Mouse (Mus musculus): Measurements from ENCODE around the gene Ccdc9. TPM values are rescaled to one million over a fixed set of nuclear protein-coding genes. Genes with fewer than 3 reads are reported as not detected.
"Not testable (repeated sequence)": the region's sequence is repeated elsewhere in the genome, so short reads cannot be mapped to it uniquely, and the experiment has no call there.

Ccdc9 gene
- polyA plus RNA-seq, 1 experiment from 2014 or later = 20.8 TPM

GRCm38 (mm10) chr7:16274922-16275890 lies 11.4 kb downstream of the Ccdc9 start:
- Histone ChIP-seq H3K27ac (ENCODE audit: low read length) (peak overlapping the region; percentile 97; the same call in 1 of the 2 replicates), H3K4me2 (ENCODE audit: low read depth, low read length) (peak overlapping the region; percentile 91), H3K4me1 (ENCODE audit: control insufficient read depth, insufficient read depth, low read length) (peaks cover 32% of the 10 kb centered on the region), H3K9ac (ENCODE audit: low read depth, low read length) (peak overlapping the region; percentile 86; the same call in 1 of the 2 replicates), H3K36me3 (ENCODE audit: control insufficient read depth, insufficient read depth, low read length) (peaks cover 4% of the 10 kb centered on the region; the same call in 1 of the 2 replicates), H3K27me3 (replicated peaks; ENCODE audit: control insufficient read depth, insufficient read depth, low read length) (no peaks in the 10 kb centered on the region), H3K4me3 (ENCODE audit: low read length) (peak overlapping the region; percentile 80), H3K9me3 (ENCODE audit: control insufficient read depth, low read length) (no peaks in the 10 kb centered on the region)
- ATAC-seq = no peak
- 77% methylated on average over 10 of the region's 10 CpGs for WGBS

- Histone ChIP-seq H3K27ac (ENCODE audit: low read length) (peak overlapping the region; percentile 97), H3K27me3 (replicated peaks; ENCODE audit: control insufficient read depth, insufficient read depth, low read length) (no peaks in the 10 kb centered on the region), H3K4me2 (ENCODE audit: low read depth, low read length) (peak overlapping the region; percentile 91), H3K9me3 (ENCODE audit: control insufficient read depth, low read length) (no peaks in the 10 kb centered on the region), H3K36me3 (ENCODE audit: control insufficient read depth, insufficient read depth, low read length) (no peaks in the 10 kb centered on the region), H3K4me3 (ENCODE audit: low read length) (peak overlapping the region; percentile 80), H3K4me1 (ENCODE audit: control insufficient read depth, insufficient read depth, low read length) (peaks cover 32% of the 10 kb centered on the region), H3K9ac (ENCODE audit: low read depth, low read length) (peak overlapping the region; percentile 86)
- ATAC-seq = peak; percentile 87
- WGBS = under 1% methylated on average over 18 of the region's 18 CpGs
These were observed 12.8 kb downstream of the Ccdc9 start for GRCm38 (mm10) chr7:16273766-16274140.

GRCm38 (mm10) chr7:16273081-16273765 lies 13.4 kb downstream of the Ccdc9 start, which contains the start of gene Inafm1:
TSS of gene Inafm1 (minus strand) at chr7:16273617.
- no peaks in the 10 kb centered on the region for H3K27me3 ChIP-seq (replicated peaks; ENCODE audit: control insufficient read depth, insufficient read depth, low read length)
- H3K27ac ChIP-seq (ENCODE audit: low read length) = peak within 1 kb of the TSS; percentile 97
- ATAC-seq = peak; percentile 78
- 1% methylated on average over 41 of the region's 49 CpGs for WGBS
- H3K4me1 ChIP-seq (ENCODE audit: control insufficient read depth, insufficient read depth, low read length) = peaks cover 32% of the 10 kb centered on the region
- H3K9me3 ChIP-seq (ENCODE audit: control insufficient read depth, low read length) = no peaks in the 10 kb centered on the region
- no peaks in the 10 kb centered on the region for H3K36me3 ChIP-seq (ENCODE audit: control insufficient read depth, insufficient read depth, low read length)
- peak within 1 kb of the TSS; percentile 86 for H3K9ac ChIP-seq (ENCODE audit: low read depth, low read length)
- H3K4me3 ChIP-seq (ENCODE audit: low read length) = peak within 1 kb of the TSS; percentile 80
- peak within 1 kb of the TSS; percentile 91 for H3K4me2 ChIP-seq (ENCODE audit: low read depth, low read length)

DNA sequence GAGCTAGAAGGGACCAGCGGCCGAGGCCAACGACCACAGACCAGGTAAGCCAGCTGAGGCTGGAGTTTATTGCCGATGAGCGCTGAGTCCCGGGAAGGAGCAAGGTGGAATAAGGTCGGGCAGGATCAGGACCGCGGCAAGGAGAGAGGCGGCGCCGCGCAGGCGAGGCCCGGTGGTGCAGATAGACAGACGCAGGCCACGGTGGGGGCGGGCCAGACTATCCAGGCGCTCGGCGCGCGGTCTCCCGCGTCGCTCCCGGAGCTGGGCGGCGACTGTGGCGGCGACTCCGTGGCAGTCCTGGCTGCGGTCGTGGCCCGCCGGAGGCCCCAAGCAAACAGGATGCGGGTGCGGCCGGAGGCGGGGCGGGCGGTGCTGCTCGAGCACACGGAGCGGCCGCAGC lies 13.9 kb downstream of the Ccdc9 start:
- Histone ChIP-seq H3K9ac (ENCODE audit: low read depth, low read length) (peak overlapping the region; percentile 86), H3K27me3 (replicated peaks; ENCODE audit: control insufficient read depth, insufficient read depth, low read length) (no peaks in the 10 kb centered on the region), H3K9me3 (ENCODE audit: control insufficient read depth, low read length) (no peaks in the 10 kb centered on the region), H3K27ac (ENCODE audit: low read length) (peak overlapping the region; percentile 97), H3K4me2 (ENCODE audit: low read depth, low read length) (peak overlapping the region; percentile 91), H3K4me3 (ENCODE audit: low read length) (peak overlapping the region; percentile 80), H3K36me3 (ENCODE audit: control insufficient read depth, insufficient read depth, low read length) (no peaks in the 10 kb centered on the region), H3K4me1 (ENCODE audit: control insufficient read depth, insufficient read depth, low read length) (peaks cover 32% of the 10 kb centered on the region)
- WGBS = 0% methylated on average over 45 of the region's 46 CpGs
- peak; percentile 82 for ATAC-seq

DNA sequence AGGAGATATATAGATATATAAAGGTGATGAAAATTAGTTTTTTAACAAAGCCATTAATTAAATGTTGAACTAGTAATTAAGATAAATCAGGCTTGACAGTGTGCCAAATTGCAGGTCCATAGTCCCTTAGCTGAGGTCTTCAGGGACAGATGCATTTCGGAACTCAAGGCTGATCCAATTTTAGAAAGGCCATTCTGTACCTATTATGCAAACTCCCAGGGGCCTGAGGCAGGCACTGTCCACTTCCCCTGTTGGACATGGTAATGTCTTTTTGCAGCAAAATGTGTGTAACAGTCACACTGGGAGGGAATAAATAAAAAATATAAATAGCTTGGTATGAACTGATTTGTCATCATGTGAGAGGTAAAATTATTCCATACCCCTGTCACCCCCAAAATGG lies 15.5 kb downstream of the Ccdc9 start:
- peaks cover 29% of the 10 kb centered on the region for H3K4me1 ChIP-seq (ENCODE audit: control insufficient read depth, insufficient read depth, low read length)
- H3K27me3 ChIP-seq (replicated peaks; ENCODE audit: control insufficient read depth, insufficient read depth, low read length) = no peaks in the 10 kb centered on the region
- no peak for ATAC-seq
- no peak overlapping the region for H3K9ac ChIP-seq (ENCODE audit: low read depth, low read length)
- no peak overlapping the region for H3K27ac ChIP-seq (ENCODE audit: low read length)
- H3K9me3 ChIP-seq (ENCODE audit: control insufficient read depth, low read length) = no peaks in the 10 kb centered on the region
- 70% methylated on average over 1 of the region's 1 CpGs for WGBS
- H3K36me3 ChIP-seq (ENCODE audit: control insufficient read depth, insufficient read depth, low read length) = no peaks in the 10 kb centered on the region
- H3K4me2 ChIP-seq (ENCODE audit: low read depth, low read length) = no peak overlapping the region
- no peak overlapping the region for H3K4me3 ChIP-seq (ENCODE audit: low read length)

- H3K4me3 ChIP-seq (ENCODE audit: low read length); H3K9me3 ChIP-seq (ENCODE audit: control insufficient read depth, low read length); H3K9ac ChIP-seq (ENCODE audit: low read depth, low read length); H3K27me3 ChIP-seq (replicated peaks; ENCODE audit: control insufficient read depth, insufficient read depth, low read length); H3K27ac ChIP-seq (ENCODE audit: low read length); H3K36me3 ChIP-seq (ENCODE audit: control insufficient read depth, insufficient read depth, low read length); H3K4me1 ChIP-seq (ENCODE audit: control insufficient read depth, insufficient read depth, low read length); H3K4me2 ChIP-seq (ENCODE audit: low read depth, low read length): not testable (repeated sequence)
- WGBS = 70% methylated on average over 7 of the region's 7 CpGs
- ATAC-seq = 0 out of 2 replicates have a peak, but pooled peaks have one; percentile 21
These were observed 20.0 kb downstream of the Ccdc9 start for GRCm38 (mm10) chr7:16266593-16266992.

DNA sequence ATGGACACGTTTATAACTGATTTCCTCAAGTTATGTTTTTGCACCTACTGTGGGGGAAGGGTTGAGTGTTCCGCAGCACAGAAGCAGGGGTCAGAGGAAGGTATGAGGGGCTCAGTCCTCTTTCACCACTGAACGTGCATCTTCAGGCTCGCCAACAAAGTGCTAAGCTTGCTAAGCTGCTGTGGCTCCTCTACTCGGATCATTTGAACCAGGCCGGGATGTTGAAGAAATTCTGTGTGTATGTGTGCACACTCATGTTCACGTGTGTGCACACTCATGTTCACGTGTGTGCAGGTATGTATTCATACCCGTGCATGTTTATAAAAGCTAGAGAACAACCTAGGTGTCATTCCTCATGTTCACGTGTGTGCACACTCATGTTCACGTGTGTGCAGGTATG lies 20.7 kb downstream of the Ccdc9 start:
- Histone ChIP-seq H3K9ac (ENCODE audit: low read depth, low read length) (no peak overlapping the region), H3K9me3 (ENCODE audit: control insufficient read depth, low read length) (0 out of 2 replicates have a peak, but pooled peaks cover 5% of the 10 kb centered on the region), H3K4me2 (ENCODE audit: low read depth, low read length) (no peak overlapping the region), H3K4me3 (ENCODE audit: low read length) (no peak overlapping the region), H3K27me3 (replicated peaks; ENCODE audit: control insufficient read depth, insufficient read depth, low read length) (no peaks in the 10 kb centered on the region), H3K27ac (ENCODE audit: low read length) (no peak overlapping the region), H3K4me1 (ENCODE audit: control insufficient read depth, insufficient read depth, low read length) (no peaks in the 10 kb centered on the region), H3K36me3 (ENCODE audit: control insufficient read depth, insufficient read depth, low read length) (no peaks in the 10 kb centered on the region)
- WGBS = 88% methylated on average over 11 of the region's 11 CpGs
- ATAC-seq = no peak

GRCm38 (mm10) chr7:16263843-16264242 lies 22.8 kb downstream of the Ccdc9 start:
- H3K27me3 ChIP-seq (replicated peaks; ENCODE audit: control insufficient read depth, insufficient read depth, low read length) = no peaks in the 10 kb centered on the region
- H3K4me3 ChIP-seq (ENCODE audit: low read length) = no peak overlapping the region
- no peak overlapping the region for H3K27ac ChIP-seq (ENCODE audit: low read length)
- 84% methylated on average over 5 of the region's 5 CpGs for WGBS
- H3K4me2 ChIP-seq (ENCODE audit: low read depth, low read length) = no peak overlapping the region
- H3K4me1 ChIP-seq (ENCODE audit: control insufficient read depth, insufficient read depth, low read length) = no peaks in the 10 kb centered on the region
- no peaks in the 10 kb centered on the region for H3K36me3 ChIP-seq (ENCODE audit: control insufficient read depth, insufficient read depth, low read length)
- no peak for ATAC-seq
- no peak overlapping the region for H3K9ac ChIP-seq (ENCODE audit: low read depth, low read length)
- 0 out of 2 replicates have a peak, but pooled peaks cover 5% of the 10 kb centered on the region for H3K9me3 ChIP-seq (ENCODE audit: control insufficient read depth, low read length)
